Mouse (Mus musculus): ENCODE measurements at regions not wholly inside any gene's neighbourhood (a gene's known extent, or its start where the extent isn't known, plus 50 kb on each side); places are given as distances from the start of the nearest gene placed in this dataset.

- Histone ChIP-seq H3K4me1 (ENCODE audit: control insufficient read depth, insufficient read depth, low read length) (peaks cover 20% of the 10 kb centered on the region), H3K36me3 (ENCODE audit: control insufficient read depth, insufficient read depth, low read length) (no peaks in the 10 kb centered on the region), H3K27me3 (replicated peaks; ENCODE audit: control insufficient read depth, insufficient read depth, low read length) (no peaks in the 10 kb centered on the region), H3K4me3 (ENCODE audit: insufficient read depth, low read depth, low read length) (no peak overlapping the region), H3K27ac (ENCODE audit: insufficient read depth, low read depth, low read length) (no peak overlapping the region)
- 90% methylated on average over 3 of the region's 3 CpGs for WGBS
- TF ChIP-seq POLR2A (IDR thresholded peaks at IDR 0.05; ENCODE audit: low read depth, low read length): no peak
- TF ChIP-seq CTCF (conservative IDR thresholded peaks at IDR 0.05; ENCODE audit: insufficient read depth, insufficient read length, low read depth, low read length): no peak
- DNase-seq: no peak
Measured at GRCm38 (mm10) chr8:89314907-89315306, 270.9 kb upstream of the Sall1 start.

DNA sequence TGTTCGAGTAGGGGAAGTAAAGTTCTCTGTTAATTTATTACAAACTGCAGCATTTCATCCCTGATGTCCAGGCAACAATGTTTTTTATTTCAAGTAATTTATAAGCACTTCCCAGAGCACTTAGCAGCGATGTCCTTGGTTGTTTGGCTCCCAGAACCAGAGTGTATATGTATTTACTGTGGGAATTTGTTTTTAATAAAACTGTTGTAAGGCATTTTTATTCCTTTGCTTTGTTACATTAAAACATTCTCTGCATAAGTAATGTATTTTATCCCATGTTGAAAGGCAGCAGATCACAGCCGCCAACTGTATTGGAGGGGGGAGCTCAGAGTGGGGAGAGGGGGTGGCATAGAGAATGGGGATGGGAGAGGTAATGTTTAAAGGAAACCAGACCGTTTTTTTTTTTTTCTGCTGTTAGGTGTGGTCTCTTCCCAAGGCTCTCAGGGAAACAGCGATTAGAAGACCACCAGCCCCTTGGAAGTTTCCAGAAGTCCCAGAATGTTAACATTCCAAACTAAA lies 266.8 kb upstream of the Sall1 start:
- no peak for DNase-seq
- no peak overlapping the region for H3K4me3 ChIP-seq (ENCODE audit: insufficient read depth, low read depth, low read length)
- TF ChIP-seq CTCF (conservative IDR thresholded peaks at IDR 0.05; ENCODE audit: insufficient read depth, insufficient read length, low read depth, low read length): no peak
- TF ChIP-seq POLR2A (IDR thresholded peaks at IDR 0.05; ENCODE audit: low read depth, low read length): no peak
- H3K36me3 ChIP-seq (ENCODE audit: control insufficient read depth, insufficient read depth, low read length): no peaks in the 10 kb centered on the region
- H3K4me1 ChIP-seq (ENCODE audit: control insufficient read depth, insufficient read depth, low read length): peaks cover 22% of the 10 kb centered on the region; the same call in 1 of the 2 replicates
- 23% methylated on average over 5 of the region's 5 CpGs for WGBS
- no peak overlapping the region for H3K27ac ChIP-seq (ENCODE audit: insufficient read depth, low read depth, low read length)
- H3K27me3 ChIP-seq (replicated peaks; ENCODE audit: control insufficient read depth, insufficient read depth, low read length): no peaks in the 10 kb centered on the region

DNA sequence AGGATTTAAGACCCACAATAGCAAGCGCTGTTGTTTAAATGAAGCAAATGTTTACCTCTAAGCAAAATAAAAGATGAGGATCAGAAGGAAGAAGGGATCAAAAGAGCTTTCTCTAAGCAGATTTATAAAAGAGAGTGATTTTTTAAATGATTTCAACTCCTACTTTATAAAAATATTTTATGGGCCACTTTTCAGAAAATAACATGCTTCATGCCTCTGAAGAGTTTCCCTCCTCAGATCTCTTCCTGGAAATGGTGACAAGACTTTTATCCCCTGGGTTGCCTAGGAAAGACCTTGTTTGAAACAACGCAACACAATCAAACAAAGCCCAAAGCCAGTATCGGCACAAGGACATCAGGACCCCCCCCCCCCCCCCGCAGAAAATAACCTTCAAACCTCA lies 265.6 kb upstream of the Sall1 start:
- no peaks in the 10 kb centered on the region for H3K27me3 ChIP-seq (replicated peaks; ENCODE audit: control insufficient read depth, insufficient read depth, low read length)
- 40% methylated on average over 4 of the region's 4 CpGs for WGBS
- no peak for TF ChIP-seq POLR2A (IDR thresholded peaks at IDR 0.05; ENCODE audit: low read depth, low read length)
- no peak for TF ChIP-seq CTCF (conservative IDR thresholded peaks at IDR 0.05; ENCODE audit: insufficient read depth, insufficient read length, low read depth, low read length)

GRCm38 (mm10) chr8:89308950-89309349 lies 265.0 kb upstream of the Sall1 start:
- TF ChIP-seq CTCF (conservative IDR thresholded peaks at IDR 0.05; ENCODE audit: insufficient read depth, insufficient read length, low read depth, low read length) (no peak), POLR2A (IDR thresholded peaks at IDR 0.05; ENCODE audit: low read depth, low read length) (no peak)
- Histone ChIP-seq H3K27ac (ENCODE audit: insufficient read depth, low read depth, low read length) (peak overlapping the region; percentile 76), H3K27me3 (replicated peaks; ENCODE audit: control insufficient read depth, insufficient read depth, low read length) (no peaks in the 10 kb centered on the region), H3K4me1 (ENCODE audit: control insufficient read depth, insufficient read depth, low read length) (peaks cover 22% of the 10 kb centered on the region; the same call in 1 of the 2 replicates), H3K36me3 (ENCODE audit: control insufficient read depth, insufficient read depth, low read length) (no peaks in the 10 kb centered on the region), H3K4me3 (ENCODE audit: insufficient read depth, low read depth, low read length) (no peak overlapping the region)
- WGBS: 45% methylated on average over 5 of the region's 5 CpGs
- DNase-seq: no peak

More for the DNA sequence above, 265.6 kb upstream of the Sall1 start:
- Histone ChIP-seq H3K36me3 (ENCODE audit: control insufficient read depth, insufficient read depth, low read length) (no peaks in the 10 kb centered on the region), H3K4me3 (ENCODE audit: insufficient read depth, low read depth, low read length) (no peak overlapping the region), H3K27ac (ENCODE audit: insufficient read depth, low read depth, low read length) (peak overlapping the region; percentile 38; the same call in 1 of the 2 replicates), H3K4me1 (ENCODE audit: control insufficient read depth, insufficient read depth, low read length) (peaks cover 22% of the 10 kb centered on the region; the same call in 1 of the 2 replicates)
- no peak for DNase-seq

DNA sequence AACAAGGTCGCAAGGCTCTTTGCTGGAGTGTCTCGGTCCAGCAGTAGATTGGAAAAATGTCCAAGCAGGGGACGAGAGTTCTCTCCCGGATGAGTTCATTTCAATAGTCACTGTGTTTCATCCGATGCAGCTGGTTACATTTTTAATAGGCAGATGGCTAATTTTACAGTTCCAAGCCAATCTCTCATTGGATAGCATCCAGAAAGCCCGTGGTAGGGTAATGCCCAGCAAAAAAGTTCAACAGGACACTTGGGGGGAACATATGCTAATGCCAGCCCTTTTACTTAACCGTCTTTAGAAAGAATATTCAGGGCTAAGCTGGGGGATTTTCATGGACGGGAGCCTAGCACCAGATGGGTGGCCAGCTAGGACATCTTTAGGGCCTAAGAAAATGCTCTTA lies 264.6 kb upstream of the Sall1 start:
- WGBS: 40% methylated on average over 8 of the region's 8 CpGs
- peak overlapping the region; percentile 76 for H3K27ac ChIP-seq (ENCODE audit: insufficient read depth, low read depth, low read length)
- H3K36me3 ChIP-seq (ENCODE audit: control insufficient read depth, insufficient read depth, low read length): no peaks in the 10 kb centered on the region
- TF ChIP-seq POLR2A (IDR thresholded peaks at IDR 0.05; ENCODE audit: low read depth, low read length) (no peak), CTCF (conservative IDR thresholded peaks at IDR 0.05; ENCODE audit: insufficient read depth, insufficient read length, low read depth, low read length) (no peak)
- no peak for DNase-seq
- peaks cover 22% of the 10 kb centered on the region; the same call in 1 of the 2 replicates for H3K4me1 ChIP-seq (ENCODE audit: control insufficient read depth, insufficient read depth, low read length)
- no peak overlapping the region for H3K4me3 ChIP-seq (ENCODE audit: insufficient read depth, low read depth, low read length)
- H3K27me3 ChIP-seq (replicated peaks; ENCODE audit: control insufficient read depth, insufficient read depth, low read length): no peaks in the 10 kb centered on the region

- peak; percentile 36 for DNase-seq
- TF ChIP-seq POLR2A (IDR thresholded peaks at IDR 0.05; ENCODE audit: low read depth, low read length) (no peak), CTCF (conservative IDR thresholded peaks at IDR 0.05; ENCODE audit: insufficient read depth, insufficient read length, low read depth, low read length) (no peak)
- no peaks in the 10 kb centered on the region for H3K36me3 ChIP-seq (ENCODE audit: control insufficient read depth, insufficient read depth, low read length)
- 36% methylated on average over 10 of the region's 10 CpGs for WGBS
- H3K27ac ChIP-seq (ENCODE audit: insufficient read depth, low read depth, low read length): peak overlapping the region; percentile 13; the same call in 1 of the 2 replicates
- H3K4me1 ChIP-seq (ENCODE audit: control insufficient read depth, insufficient read depth, low read length): peaks cover 22% of the 10 kb centered on the region; the same call in 1 of the 2 replicates
- no peak overlapping the region for H3K4me3 ChIP-seq (ENCODE audit: insufficient read depth, low read depth, low read length)
- no peaks in the 10 kb centered on the region for H3K27me3 ChIP-seq (replicated peaks; ENCODE audit: control insufficient read depth, insufficient read depth, low read length)
Measured at GRCm38 (mm10) chr8:89307601-89308000, 263.6 kb upstream of the Sall1 start.

GRCm38 (mm10) chr8:89307085-89307484 lies 263.1 kb upstream of the Sall1 start:
- WGBS: 67% methylated on average over 4 of the region's 4 CpGs

More at GRCm38 (mm10) chr8:89307085-89307484, 263.1 kb upstream of the Sall1 start:
- Histone ChIP-seq H3K4me3 (ENCODE audit: insufficient read depth, low read depth, low read length) (no peak overlapping the region), H3K27ac (ENCODE audit: insufficient read depth, low read depth, low read length) (peak overlapping the region; percentile 20; the same call in 1 of the 2 replicates), H3K36me3 (ENCODE audit: control insufficient read depth, insufficient read depth, low read length) (no peaks in the 10 kb centered on the region), H3K27me3 (replicated peaks; ENCODE audit: control insufficient read depth, insufficient read depth, low read length) (no peaks in the 10 kb centered on the region), H3K4me1 (ENCODE audit: control insufficient read depth, insufficient read depth, low read length) (peaks cover 22% of the 10 kb centered on the region; the same call in 1 of the 2 replicates)
- DNase-seq: no peak
- TF ChIP-seq CTCF (conservative IDR thresholded peaks at IDR 0.05; ENCODE audit: insufficient read depth, insufficient read length, low read depth, low read length) (no peak), POLR2A (IDR thresholded peaks at IDR 0.05; ENCODE audit: low read depth, low read length) (no peak)

Data from kidney, adult 2 months (tissue).